Mouse (Mus musculus) embryo, embryonic 9.5 days (tissue): ENCODE results near the gene Fbxo9.

ENCODE experiments used
- DNase-seq: peaks from one replicate; pipeline ENCODE4 v3.0.0-alpha.2; 2017; ENCODE audit errors: extremely low spot score

Fbxo9 gene

DNA sequence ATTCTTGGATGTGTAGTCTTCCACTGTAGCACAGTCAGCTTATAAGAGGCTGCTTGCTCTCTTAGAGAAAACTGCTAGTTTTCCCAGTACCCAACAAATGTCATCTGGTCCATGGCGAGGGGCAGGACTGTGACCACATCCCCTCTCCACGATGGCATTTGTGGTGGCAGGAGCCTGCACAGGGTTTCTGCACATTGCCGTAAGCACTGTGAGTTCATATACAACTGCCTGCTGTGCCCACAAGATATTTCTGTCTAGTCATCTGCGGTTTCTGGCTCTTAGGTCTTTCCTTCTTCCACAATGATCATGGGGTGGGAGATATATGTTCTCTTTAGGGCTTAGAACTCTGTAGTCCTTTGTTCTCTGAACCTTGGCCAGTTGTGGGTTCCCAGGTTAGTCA is 37.2 kb downstream of the Fbxo9 start:
- no peak for DNase-seq

DNA sequence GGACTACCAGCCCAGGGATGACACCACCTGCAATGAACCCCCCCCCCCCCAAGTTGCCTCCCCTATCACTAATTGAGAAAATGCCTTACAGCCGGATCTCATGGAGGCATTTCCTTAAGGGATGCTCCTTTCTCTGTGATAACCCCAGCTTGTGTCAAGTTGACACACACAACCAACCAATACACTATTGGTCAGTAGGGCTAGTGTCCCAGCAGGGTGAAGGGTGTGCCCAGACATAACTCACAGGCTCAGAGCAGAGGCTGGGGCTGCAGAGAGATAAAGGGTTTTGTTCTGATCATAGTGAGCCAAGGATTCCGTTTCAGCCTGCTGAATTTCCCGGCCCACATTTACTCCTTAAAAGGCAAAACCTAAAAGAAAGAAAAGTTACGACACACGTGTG is 38.4 kb downstream of the Fbxo9 start:
- DNase-seq, result no peak

GRCm38 (mm10) chr9:78064121-78064520 is 44.7 kb downstream of the Fbxo9 start:
- DNase-seq, result no peak

DNA sequence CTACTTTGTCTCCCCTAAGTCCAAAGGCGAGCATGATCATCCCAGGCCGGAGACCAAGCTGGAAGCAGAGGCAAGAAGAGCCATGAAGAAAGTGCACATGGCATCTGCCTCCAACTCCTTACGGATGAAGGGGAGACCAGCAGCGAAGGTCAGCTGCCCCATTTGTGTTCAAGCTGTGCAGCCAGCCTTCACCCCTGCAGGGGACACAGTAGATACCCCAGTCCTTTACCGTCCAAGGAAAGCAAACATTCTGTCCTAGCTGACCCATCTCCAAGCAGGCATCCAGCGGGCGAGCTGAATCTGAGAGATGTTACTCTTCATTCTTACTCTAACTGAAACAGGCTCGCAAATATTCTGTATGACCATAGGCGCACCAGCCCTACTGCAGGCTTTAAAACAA is 46.5 kb downstream of the Fbxo9 start:
- DNase-seq, result no peak

GRCm38 (mm10) chr9:78059525-78060120 is 49.2 kb downstream of the Fbxo9 start:
- no peak for DNase-seq

DNA sequence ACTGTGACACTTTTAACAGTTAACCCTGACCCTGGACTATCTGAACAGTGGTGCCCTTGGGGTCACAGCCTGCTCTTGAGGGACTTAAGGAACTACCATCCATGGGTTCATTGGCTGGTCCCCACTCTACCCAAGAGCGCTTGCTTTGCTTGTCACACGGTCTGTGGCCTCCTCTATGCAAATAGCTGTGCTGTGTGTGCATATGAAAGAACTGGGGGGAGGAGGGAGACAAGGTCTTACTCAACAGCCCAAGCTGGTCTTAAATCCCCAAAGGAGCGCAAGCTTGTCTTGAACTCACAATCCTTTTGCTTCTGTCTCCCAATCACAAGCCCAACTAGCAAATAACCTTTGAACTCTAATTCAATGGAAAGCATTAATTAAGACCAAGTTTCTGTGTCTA is 54.6 kb downstream of the Fbxo9 start:
- no peak for DNase-seq

- DNase-seq, result no peak
These were observed 55.0 kb downstream of the Fbxo9 start for GRCm38 (mm10) chr9:78053821-78054220.

DNA sequence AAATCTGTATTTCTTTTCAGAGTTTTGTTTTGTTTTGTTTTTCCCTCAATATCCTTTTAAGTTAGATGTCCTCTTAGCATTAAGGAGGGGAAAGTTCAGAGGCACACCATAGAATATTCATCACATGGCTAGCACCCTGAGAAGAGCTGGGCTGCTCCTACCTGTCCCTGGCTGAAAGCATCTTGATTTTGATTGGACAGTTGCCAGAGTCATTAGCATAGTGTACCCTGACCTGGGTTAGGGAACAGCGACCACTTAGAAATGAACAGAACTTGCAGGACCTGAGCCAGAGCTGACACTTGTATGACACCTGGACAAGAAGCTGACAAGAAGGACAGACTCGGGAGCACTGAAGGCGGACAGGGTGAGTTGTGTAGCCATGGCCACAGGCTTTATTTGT is 57.2 kb downstream of the Fbxo9 start, which contains the start of gene Gcm1:
Gcm1 (plus strand) TSS at position 248 of the 400 bp plus-strand sequence.
- DNase-seq, result no peak

DNA sequence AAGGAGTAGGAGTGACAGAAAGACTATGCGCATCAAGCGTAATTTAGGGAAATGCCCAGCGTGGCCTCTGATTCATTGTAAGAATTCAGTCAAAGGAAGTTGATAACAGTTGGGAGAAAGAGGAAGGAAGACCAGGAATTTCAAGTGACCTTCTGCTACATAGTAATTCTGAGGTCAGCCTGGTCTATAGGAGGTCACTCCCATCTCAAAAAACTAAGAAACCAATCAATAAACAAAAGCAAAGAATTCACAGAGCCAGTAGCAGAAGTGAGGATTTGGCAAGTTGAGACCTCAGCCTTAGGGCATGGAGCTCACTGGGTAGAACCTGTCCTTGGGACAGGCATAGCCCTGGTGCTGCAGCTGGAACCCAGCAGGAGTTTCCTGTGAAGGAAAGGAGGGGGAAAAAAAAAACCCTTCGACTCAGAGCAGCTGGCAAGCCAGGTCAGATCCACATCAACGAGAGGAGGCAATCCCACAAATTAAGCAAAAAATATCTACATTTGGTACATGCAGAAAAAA is 58.4 kb downstream of the Fbxo9 start:
- no peak for DNase-seq

DNA sequence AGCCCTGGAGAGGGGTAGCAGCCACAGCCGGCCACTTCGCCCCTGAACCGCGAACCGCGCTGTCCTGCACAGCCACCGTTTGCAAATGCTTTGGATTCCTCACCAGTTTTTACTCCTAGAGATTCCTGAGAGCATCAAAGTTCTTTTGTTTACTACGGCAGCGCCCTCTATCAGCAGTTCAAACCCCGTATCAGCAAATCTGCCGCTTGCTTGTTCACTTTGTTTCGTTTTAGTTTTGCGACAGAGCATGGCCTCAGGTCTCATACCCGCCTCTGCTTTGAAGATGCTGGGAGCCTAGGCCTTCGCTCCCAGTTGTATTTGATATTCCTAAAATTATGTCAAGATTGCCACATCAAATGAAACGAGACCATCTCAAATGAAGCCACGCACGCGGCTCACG is 62.1 kb downstream of the Fbxo9 start:
- DNase-seq, result no peak

- no peak for DNase-seq
These were observed 63.7 kb downstream of the Fbxo9 start for GRCm38 (mm10) chr9:78045171-78045570.

DNA sequence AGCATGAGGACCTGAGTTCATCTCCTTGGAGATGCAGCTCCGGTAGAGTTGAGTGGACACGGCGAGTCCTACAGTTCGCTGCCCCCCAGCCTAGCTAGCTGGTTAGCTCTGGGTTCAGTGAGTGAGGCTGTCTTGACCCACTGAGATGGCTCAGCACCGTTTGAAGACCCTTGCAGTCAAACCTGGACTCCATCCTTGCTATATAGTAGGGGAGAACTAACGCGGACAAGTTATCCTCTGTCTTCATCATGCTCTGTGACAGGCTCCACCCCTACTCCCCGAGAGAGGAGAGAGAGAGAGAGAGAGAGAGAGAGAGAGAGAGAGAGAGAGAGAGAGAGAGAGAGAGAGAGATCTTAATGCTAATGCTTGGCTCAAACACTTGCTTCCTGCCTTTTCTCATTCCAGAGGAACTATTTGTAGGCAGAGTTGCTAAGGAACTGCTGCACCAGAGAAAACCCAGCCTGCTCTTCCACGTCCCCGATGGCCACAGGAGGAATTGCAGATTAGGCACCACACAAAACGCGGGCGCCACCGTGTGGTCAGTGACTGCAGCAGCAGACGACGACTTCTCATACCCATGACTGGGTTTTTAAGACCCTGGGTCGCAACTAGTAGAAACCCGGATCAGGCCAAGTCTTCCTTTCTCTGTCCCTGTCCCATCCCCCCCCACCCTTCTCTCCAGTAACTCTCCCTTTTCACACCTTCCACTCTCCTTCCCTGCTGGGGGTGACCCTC is 69.9 kb downstream of the Fbxo9 start:
- DNase-seq, result peak; percentile 73

- DNase-seq, result no peak
These were observed 73.0 kb downstream of the Fbxo9 start for GRCm38 (mm10) chr9:78035831-78036230.

GRCm38 (mm10) chr9:78035296-78035695 is 73.6 kb downstream of the Fbxo9 start:
- DNase-seq, result no peak

DNA sequence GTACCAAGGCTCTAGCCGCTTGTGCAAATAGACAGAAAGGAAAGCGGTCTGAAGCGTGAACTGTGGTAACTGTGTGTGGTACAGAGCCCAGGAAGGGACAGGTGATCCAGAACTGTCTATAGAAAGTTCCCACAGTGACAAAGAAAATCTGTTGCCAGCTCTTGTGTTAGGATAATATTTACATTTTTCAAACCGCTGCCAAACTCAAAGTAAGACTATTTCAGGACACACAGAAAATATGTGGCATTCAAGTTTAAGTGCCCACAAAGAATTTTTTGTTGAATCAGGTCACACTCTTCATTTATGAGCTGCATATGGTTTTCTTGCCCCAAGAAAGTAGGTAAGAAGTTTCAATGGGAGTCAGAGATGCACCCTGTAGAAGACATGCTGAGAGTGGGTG is 75.9 kb downstream of the Fbxo9 start:
- DNase-seq, result no peak
